Mouse (Mus musculus) heart, embryonic 14.5 days (tissue): Measurements from ENCODE around the gene Hnrnpf. TPM values are rescaled to one million over a fixed set of nuclear protein-coding genes. Genes with fewer than 3 reads are reported as not detected.

Experiments
- ATAC-seq: fragments of 200-750 bp; cut with Nextera tagmentation; 2 replicates; pipeline ENCODE4 v1.8.0; 2017; ENCODE audit warnings: low read depth, moderate TSS enrichment; ENCODE audit not compliant: insufficient number of reproducible peaks, insufficient read depth, low FRiP score
- H3K27ac ChIP-seq, 2 experiments: fragments of 200-500 bp in 1 of 2; fragments of 300-500 bp in 1 of 2; sonication (generic) in 1 of 2; replicated peaks in 1 of 2; 2 replicates each; pipeline ENCODE4 v1.5.1; 2012 to 2014; ENCODE audit warnings: low read depth in 2 of 2, low read length in 2 of 2, control low read depth in 1 of 2, mild to moderate bottlenecking in 1 of 2, mixed read lengths in 1 of 2; ENCODE audit not compliant: control insufficient read depth in 1 of 2, insufficient read depth in 1 of 2
- H3K27me3 ChIP-seq: fragments of 300-500 bp; sonication (generic); 2 replicates; pipeline ENCODE4 v1.6.1; 2014; ENCODE audit warnings: mild to moderate bottlenecking, low read length, control low read depth; ENCODE audit not compliant: control insufficient read depth, insufficient read depth
- H3K36me3 ChIP-seq: fragments of 300-500 bp; sonication (generic); 2 replicates; pipeline ENCODE4 v1.6.1; 2014; ENCODE audit warnings: mild to moderate bottlenecking, control low read depth, low read length, mixed read lengths; ENCODE audit not compliant: control insufficient read depth, insufficient read depth
- H3K4me1 ChIP-seq, 2 experiments: fragments of 200-500 bp in 1 of 2; fragments of 300-500 bp in 1 of 2; sonication (generic) in 1 of 2; 2 replicates each; pipeline ENCODE4 v1.6.1; 2012 to 2014; ENCODE audit warnings: low read length in 2 of 2, control low read depth in 1 of 2, mixed read lengths in 1 of 2; ENCODE audit not compliant: control insufficient read depth in 2 of 2, insufficient read depth in 2 of 2
- H3K4me2 ChIP-seq: fragments of 300-500 bp; sonication (generic); 2 replicates; pipeline ENCODE4 v1.6.1; 2014; ENCODE audit warnings: mild to moderate bottlenecking, low read length
- H3K4me3 ChIP-seq, 2 experiments: fragments of 200-500 bp in 1 of 2; fragments of 300-500 bp in 1 of 2; sonication (generic) in 1 of 2; 2 replicates each; pipeline ENCODE4 v1.5.1; 2012 to 2014; ENCODE audit warnings: low read length in 2 of 2, mild to moderate bottlenecking in 2 of 2, control low read depth in 1 of 2, low read depth in 1 of 2, moderate library complexity in 1 of 2; ENCODE audit not compliant: control insufficient read depth in 1 of 2, insufficient read depth in 1 of 2
- H3K9ac ChIP-seq: fragments of 300-500 bp; sonication (generic); 2 replicates; pipeline ENCODE4 v1.6.1; 2014; ENCODE audit warnings: mild to moderate bottlenecking, low read length
- H3K9me3 ChIP-seq: fragments of 300-500 bp; sonication (generic); 2 replicates; pipeline ENCODE4 v1.6.1; 2016; ENCODE audit warnings: low read length, control low read depth; ENCODE audit not compliant: control insufficient read depth
- WGBS: fragments of 180-500 bp; shearing (Covaris S2); extraction: QIAGEN DNeasy Blood & Tissue Kit; methylation state at CpG from one replicate; pipeline ENCODE4 v1.1.7; 2014; 5-methylcytosine and 5-hydroxymethylcytosine counted together
- polyA plus RNA-seq: library from polyadenylated mRNA; unstranded; fragments of >200 nt; fragmentation: Nextera tagmentation; extraction: Ambion mirVana; gene quantifications from 2 replicates; pipeline ENCODE4 v1.2.1, GENCODE M21; 2014

Hnrnpf gene
- polyA plus RNA-seq, 1 experiment from 2014 or later: 457 TPM

DNA sequence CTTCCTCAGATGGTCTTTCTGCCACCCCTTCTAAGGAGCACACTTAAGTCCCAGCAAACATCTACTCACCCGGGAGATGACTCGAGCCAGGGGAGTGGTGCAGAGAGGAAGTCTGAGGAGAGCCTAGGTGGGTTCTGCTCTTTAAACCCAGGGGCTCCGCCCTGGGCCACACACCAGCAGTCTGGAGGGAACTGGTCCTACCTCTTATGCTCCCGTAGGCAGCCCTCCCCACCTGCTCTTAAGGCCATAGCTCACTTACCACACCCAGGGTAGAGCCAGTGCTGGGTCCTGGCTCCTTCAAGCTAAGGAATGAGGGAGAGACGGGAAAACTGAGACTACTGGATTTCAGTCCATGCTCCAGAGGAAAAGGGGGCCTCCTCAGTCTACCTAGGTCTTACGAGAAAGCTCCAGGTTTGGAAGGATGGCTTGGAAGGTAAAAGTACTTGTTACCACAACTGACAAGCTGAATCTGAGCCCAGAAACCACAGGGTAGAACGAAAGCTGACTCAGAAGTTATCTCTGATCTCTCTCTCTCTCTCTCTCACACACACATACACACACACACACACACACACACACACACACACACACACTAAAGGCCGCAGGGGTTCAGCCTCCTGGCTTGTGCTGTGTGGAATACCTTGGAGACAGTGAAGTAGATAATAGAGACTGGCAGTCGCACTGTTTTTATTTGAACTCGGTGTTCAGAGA lies 37.3 kb downstream of the Hnrnpf start, which contains the start of gene Fxyd4:
TSS of gene Fxyd4 (minus strand) at position 471 of the 711 bp plus-strand sequence.
- 58% methylated on average over 10 of the region's 10 CpGs for WGBS

DNA sequence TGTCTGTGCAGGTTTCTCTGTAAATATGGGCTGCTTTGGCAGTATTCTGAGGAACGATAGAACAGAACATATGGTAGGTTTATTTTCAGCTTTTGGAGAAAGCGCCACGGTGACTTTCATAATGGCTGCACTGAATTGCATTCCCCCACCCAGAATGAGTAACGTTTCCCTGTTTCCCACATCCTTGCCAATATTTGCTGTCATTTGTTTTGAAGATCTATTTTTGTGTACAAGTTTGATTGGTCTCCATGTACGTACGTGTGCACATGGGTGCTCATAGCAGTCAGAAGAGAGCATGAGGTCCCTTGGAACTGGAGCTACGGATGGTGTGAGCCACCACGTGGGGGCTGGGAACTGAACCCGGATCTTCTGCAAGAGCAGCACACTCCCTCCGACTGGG lies 38.8 kb downstream of the Hnrnpf start:
- H3K27me3 ChIP-seq: no peaks in the 10 kb centered on the region
- no peak for ATAC-seq
- H3K4me3 ChIP-seq: no peak overlapping the region
- H3K27ac ChIP-seq: no peak overlapping the region
- no peaks in the 10 kb centered on the region for H3K36me3 ChIP-seq
- H3K4me2 ChIP-seq: no peak overlapping the region
- H3K9ac ChIP-seq: no peak overlapping the region
- no peaks in the 10 kb centered on the region for H3K4me1 ChIP-seq
- WGBS: 87% methylated on average over 10 of the region's 10 CpGs
- H3K9me3 ChIP-seq: no peaks in the 10 kb centered on the region

More for the DNA sequence above, 37.3 kb downstream of the Hnrnpf start, which contains the start of gene Fxyd4:
- Histone ChIP-seq H3K27me3 (no peaks in the 10 kb centered on the region), H3K4me3 (no peak within 1 kb of the TSS), H3K9ac (no peak within 1 kb of the TSS), H3K36me3 (no peaks in the 10 kb centered on the region), H3K27ac (no peak within 1 kb of the TSS), H3K9me3 (no peaks in the 10 kb centered on the region), H3K4me1 (peaks cover 4% of the 10 kb centered on the region in 2 experiments), H3K4me2 (no peak within 1 kb of the TSS)
- no peak for ATAC-seq

DNA sequence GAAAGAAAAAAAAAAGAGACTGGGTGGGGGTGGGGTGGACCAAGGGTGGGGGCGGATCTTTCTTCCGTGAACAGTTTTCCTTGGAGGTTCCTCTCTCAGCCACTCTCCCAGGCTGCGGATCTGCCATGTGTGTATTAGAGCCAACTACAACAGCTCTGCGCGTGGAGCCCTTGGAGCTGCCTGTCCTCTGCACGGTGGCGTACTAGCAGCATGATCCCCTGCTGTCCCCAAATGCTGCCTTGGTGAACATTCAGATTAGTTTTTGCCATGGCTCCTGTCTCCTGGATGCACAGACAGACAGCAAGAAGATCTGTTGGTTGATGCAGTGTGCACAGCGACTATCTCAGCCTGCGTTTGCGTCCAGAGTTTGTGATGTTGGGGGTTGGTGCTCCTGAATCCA lies 42.6 kb downstream of the Hnrnpf start:
- H3K9ac ChIP-seq: no peak overlapping the region
- no peaks in the 10 kb centered on the region for H3K36me3 ChIP-seq
- H3K9me3 ChIP-seq: no peaks in the 10 kb centered on the region
- no peaks in the 10 kb centered on the region for H3K4me1 ChIP-seq
- H3K4me3 ChIP-seq: no peak overlapping the region
- no peak overlapping the region for H3K27ac ChIP-seq
- H3K4me2 ChIP-seq: no peak overlapping the region
- 73% methylated on average over 10 of the region's 10 CpGs for WGBS
- no peak for ATAC-seq
- H3K27me3 ChIP-seq: no peaks in the 10 kb centered on the region

DNA sequence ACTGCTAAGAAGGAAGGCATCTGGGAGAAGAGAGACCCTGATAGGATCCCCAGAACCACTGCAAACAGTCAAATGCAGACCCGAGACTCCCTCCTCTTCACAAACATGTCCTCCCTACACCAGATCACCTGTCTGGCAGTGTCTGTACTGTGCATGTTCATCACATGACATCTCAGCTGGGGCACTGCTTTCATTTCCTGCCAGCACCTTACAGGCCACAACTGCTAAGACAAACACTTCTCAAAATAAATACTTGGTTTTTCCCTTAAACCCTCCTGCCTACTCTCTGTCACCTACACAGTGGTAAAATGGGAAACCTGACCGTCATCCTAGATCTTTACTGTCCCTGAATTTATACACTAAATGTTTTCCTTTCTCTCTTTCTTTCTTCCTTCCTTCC lies 43.8 kb downstream of the Hnrnpf start:
- ATAC-seq: no peak
- 79% methylated on average over 2 of the region's 2 CpGs for WGBS
- Histone ChIP-seq H3K4me1 (no peaks in the 10 kb centered on the region), H3K36me3 (no peaks in the 10 kb centered on the region), H3K4me3 (no peak overlapping the region), H3K9ac (no peak overlapping the region), H3K9me3 (no peaks in the 10 kb centered on the region), H3K27me3 (no peaks in the 10 kb centered on the region), H3K4me2 (no peak overlapping the region), H3K27ac (no peak overlapping the region)

DNA sequence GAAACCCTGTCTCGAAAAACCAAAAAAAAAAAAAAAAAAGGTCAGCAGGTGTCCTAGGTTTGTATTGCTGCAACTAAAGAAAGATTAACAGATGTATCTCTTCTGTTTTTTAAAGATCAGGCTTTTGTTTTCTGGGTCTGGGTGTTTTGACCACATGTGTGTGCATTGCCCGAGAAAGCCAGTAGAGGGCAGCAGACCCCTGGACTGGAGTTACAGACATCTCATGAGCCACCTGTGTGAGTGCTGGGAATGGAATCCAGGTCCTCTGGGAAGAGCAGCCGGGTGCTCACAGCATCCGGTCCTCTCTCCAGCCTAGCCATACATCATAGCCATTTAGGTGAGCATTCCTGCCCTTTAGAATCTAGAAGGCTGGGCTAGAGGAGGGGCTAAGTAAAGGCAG lies 52.2 kb downstream of the Hnrnpf start:
- WGBS: 83% methylated on average over 4 of the region's 4 CpGs
- H3K9ac ChIP-seq: no peak overlapping the region
- H3K4me1 ChIP-seq: no peaks in the 10 kb centered on the region
- H3K4me3 ChIP-seq: no peak overlapping the region
- H3K27ac ChIP-seq: no peak overlapping the region
- ATAC-seq: no peak
- no peak overlapping the region for H3K4me2 ChIP-seq
- no peaks in the 10 kb centered on the region for H3K27me3 ChIP-seq
- no peaks in the 10 kb centered on the region for H3K9me3 ChIP-seq
- no peaks in the 10 kb centered on the region for H3K36me3 ChIP-seq

DNA sequence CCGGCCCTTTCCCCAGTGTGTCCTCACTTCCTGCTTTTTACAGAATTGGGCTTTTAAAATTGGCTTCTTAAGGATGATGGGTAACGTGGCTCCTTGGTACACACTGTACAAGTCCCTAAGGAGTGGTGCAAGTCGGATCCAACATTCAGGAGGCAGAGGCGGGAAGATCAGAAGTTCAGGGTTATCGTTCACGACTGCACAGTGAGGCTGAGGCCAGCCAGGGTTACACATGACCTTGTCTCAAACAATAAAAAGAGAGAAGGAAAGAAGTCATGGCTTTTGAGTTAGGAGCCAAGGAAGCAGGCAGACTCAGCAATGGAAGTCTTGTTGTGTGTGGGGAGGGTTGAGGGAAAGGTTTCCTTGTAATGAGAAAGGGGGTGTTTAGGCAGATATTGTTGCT lies 56.0 kb downstream of the Hnrnpf start:
- no peaks in the 10 kb centered on the region for H3K27me3 ChIP-seq
- H3K4me3 ChIP-seq: no peak overlapping the region
- no peak overlapping the region for H3K4me2 ChIP-seq
- no peaks in the 10 kb centered on the region for H3K4me1 ChIP-seq
- 79% methylated on average over 6 of the region's 6 CpGs for WGBS
- H3K36me3 ChIP-seq: no peaks in the 10 kb centered on the region
- no peaks in the 10 kb centered on the region for H3K9me3 ChIP-seq
- H3K9ac ChIP-seq: no peak overlapping the region
- H3K27ac ChIP-seq: no peak overlapping the region
- no peak for ATAC-seq

DNA sequence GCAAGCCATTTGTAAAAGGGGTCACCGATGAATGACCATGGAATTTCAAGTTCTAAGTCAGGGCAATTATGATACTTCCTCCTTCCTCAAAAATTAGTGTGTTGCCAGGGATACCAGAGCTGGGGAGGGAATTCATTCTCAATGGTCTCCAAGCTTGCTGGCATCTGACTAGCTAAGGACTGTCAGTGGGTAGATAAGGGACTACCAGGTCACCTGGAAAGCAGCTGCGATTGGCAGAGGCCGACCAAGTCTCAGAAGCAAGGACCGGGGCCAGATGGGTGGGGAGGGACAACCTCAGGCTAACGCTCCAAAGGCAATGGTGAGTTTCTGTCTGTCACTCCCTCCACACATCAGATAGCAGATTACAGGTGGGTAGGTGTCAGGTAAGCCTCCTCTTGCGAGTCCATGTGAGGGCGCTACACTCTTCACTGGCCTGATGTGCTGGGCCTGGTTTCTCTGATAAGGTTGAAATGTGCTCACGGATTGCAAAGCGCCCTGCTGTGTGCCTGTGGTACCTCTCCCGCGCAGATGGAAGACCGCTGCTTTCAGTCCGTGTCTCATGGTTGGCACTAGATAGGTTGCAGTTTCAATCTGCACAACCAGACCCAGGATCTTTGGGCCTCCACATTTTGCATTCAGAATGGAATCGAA lies 56.9 kb downstream of the Hnrnpf start:
- 16% methylated on average over 14 of the region's 14 CpGs for WGBS
- H3K36me3 ChIP-seq: no peaks in the 10 kb centered on the region
- H3K9ac ChIP-seq: no peak overlapping the region
- no peaks in the 10 kb centered on the region for H3K27me3 ChIP-seq
- no peak for ATAC-seq
- H3K4me3 ChIP-seq: no peak overlapping the region
- no peak overlapping the region for H3K27ac ChIP-seq
- no peaks in the 10 kb centered on the region for H3K9me3 ChIP-seq
- no peaks in the 10 kb centered on the region for H3K4me1 ChIP-seq
- peak overlapping the region; percentile 37 for H3K4me2 ChIP-seq
